Mouse (Mus musculus): ENCODE results near the gene Pram1.

- TF ChIP-seq POLR2A (IDR thresholded peaks at IDR 0.05; ENCODE audit: control insufficient read depth, low read depth, low read length) (peak; percentile 99), CTCF (IDR thresholded peaks at IDR 0.05; ENCODE audit: control insufficient read depth, insufficient read depth, insufficient replicate concordance, low read depth, low read length) (no peak)
These were observed 47.4 kb downstream of the Pram1 start for GRCm38 (mm10) chr17:33685249-33685653.
